Comparison of ENCODE assay signal across 8 mouse cellular contexts in the genomic region with DNA sequence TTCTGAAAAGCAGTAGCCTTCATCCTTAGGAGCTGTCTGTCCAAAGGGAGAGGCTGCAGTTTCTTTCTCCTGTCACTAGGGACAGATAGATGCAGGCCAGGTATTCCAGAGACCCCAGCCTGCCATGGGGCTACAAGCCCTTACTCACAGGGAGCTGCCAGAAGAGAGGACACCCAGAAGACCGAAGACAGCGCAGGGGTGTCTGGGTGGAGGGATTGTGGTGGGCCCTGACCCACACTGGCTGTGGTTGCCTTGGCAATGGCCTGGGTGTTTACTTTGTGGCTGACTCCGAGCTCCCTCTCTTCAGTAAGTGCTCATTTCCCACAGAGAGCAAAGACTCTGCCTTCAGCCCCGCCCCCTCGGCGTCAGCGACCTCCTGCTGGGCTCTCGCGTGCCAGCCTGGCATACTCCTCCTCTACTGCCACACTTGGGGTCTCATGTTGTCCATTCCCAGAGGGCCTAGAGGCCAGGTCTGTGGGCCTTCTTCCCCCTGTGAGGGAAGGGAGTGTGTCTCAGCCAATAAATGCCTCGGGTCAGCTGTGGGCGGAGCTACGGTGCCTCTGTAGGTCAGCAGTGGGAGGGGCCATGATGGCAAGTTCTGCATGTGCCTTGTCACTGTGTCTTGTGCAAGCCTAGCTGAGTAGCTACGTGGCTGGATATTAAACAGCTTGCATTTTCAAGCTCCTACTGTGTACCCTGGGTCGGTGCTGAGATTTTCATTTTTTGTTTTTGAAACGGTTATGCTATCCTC. TPM values are rescaled to one million over a fixed set of nuclear protein-coding genes. Genes with fewer than 3 reads are reported as not detected.
A peak's percentile ranks its signal among the peaks of the same experiment; 100 is the strongest.
DNase-seq lines count a peak whose midpoint lies in the region; ATAC-seq lines count a peak whose summit lies in the region.

No protein-coding gene starts in this region.

- H3K27me3 ChIP-seq in liver, embryonic 15.5 days = no peaks in the 10 kb centered on the region

- DNase-seq in left cerebral cortex, postnatal 14 days (ENCODE audit: low spot score in 2 of 2) = peak; percentile 32 to 62
- no peak for DNase-seq in left cerebral cortex, adult 18-20 months (ENCODE audit: low spot score in 2 of 2)
- DNase-seq in cerebellum, postnatal 36 days = peak; percentile 39 to 44
- DNase-seq in gastrocnemius, postnatal 14 days = peak; percentile 80
- DNase-seq in neural tube, embryonic 10.5 days (ENCODE audit: extremely low spot score, low spot score) = peak; percentile 77
- peak; percentile 66 to 73 for DNase-seq in thymus, postnatal 10 days (ENCODE audit: low spot score in 2 of 2)

- H3K9ac ChIP-seq in liver, embryonic 15.5 days = peak overlapping the region; percentile 70

- peak; percentile 70 for ATAC-seq in inflammation-experienced regulatory T-cells, adult 6 months
- peak; percentile 80 for ATAC-seq in liver, embryonic 15.5 days (ENCODE audit: insufficient read depth)

- intact Hi-C loops in left cerebral cortex, postnatal 14 days (cut with DNase I) = loop anchor here (5.0 kb wide), 1 partner anchor 32 kb away; no protein-coding TSS in a partner anchor
- intact Hi-C loops in gastrocnemius, postnatal 14 days (cut with DNase I; ENCODE audit: low total_unique reads) = no loop called here

- H3K4me3 ChIP-seq in liver, embryonic 15.5 days (replicated peaks) = peak overlapping the region; percentile 65

- H3K27ac ChIP-seq in liver, embryonic 15.5 days (replicated peaks) = peak overlapping the region; percentile 98

- H3K4me2 ChIP-seq in liver, embryonic 15.5 days = peak overlapping the region; percentile 80

- no peaks in the 10 kb centered on the region for H3K9me3 ChIP-seq in liver, embryonic 15.5 days (replicated peaks)

- under 1% methylated on average over 15 of the region's 15 CpGs for WGBS in liver, embryonic 15.5 days (ENCODE audit: insufficient replicate concordance)

- H3K4me1 ChIP-seq in liver, embryonic 15.5 days (replicated peaks) = peaks cover 91% of the 10 kb centered on the region

- H3K36me3 ChIP-seq in liver, embryonic 15.5 days (replicated peaks) = no peaks in the 10 kb centered on the region

RNA-seq across cellular contexts. Expression of a gene that starts 19.5 kb away (rescaled TPM):
- total RNA-seq in left cerebral cortex, postnatal 14 days (2021) = 10 to 100 TPM; 70.1 to 71.4 TPM
- 10 to 100 TPM; 66.5 to 75.0 TPM for total RNA-seq in left cerebral cortex, adult 18-20 months (2021)
- 10 to 100 TPM; 10.5 to 12.2 TPM for total RNA-seq in gastrocnemius, postnatal 14 days (2021)
- not detected for polyA plus RNA-seq in inflammation-experienced regulatory T-cells, adult 6 months (2017; shearing (Covaris generic))
- polyA plus RNA-seq in liver, embryonic 15.5 days (2015; fragmentation: Nextera tagmentation; extraction: Ambion mirVana) = 6.6 and 9.4 TPM in 2 replicates

Comparison
In these comparisons a context has a peak if more than half of its experiments do, and no peak if none do; other contexts are left out.
1. DNase-seq: peak in left cerebral cortex, postnatal 14 days (2 of 2), cerebellum, postnatal 36 days (2 of 2), gastrocnemius, postnatal 14 days (single experiment), neural tube, embryonic 10.5 days (single experiment) and thymus, postnatal 10 days (2 of 2); none in left cerebral cortex, adult 18-20 months (0 of 2).
2. RNA of a gene that starts 19.5 kb away (total RNA-seq): 66.5 to 75.0 TPM in left cerebral cortex, adult 18-20 months and 70.1 to 71.4 TPM in left cerebral cortex, postnatal 14 days; 10.5 to 12.2 TPM in gastrocnemius, postnatal 14 days; every median in the first group is over 4 times any median in the second.